Mouse (Mus musculus): ENCODE measurements around the gene Foxl1. TPM values are rescaled to one million over a fixed set of nuclear protein-coding genes. Genes with fewer than 3 reads are reported as not detected.

Gene Foxl1
- polyA plus RNA-seq, 1 experiment from 2014 or later = 0.07 TPM

DNA sequence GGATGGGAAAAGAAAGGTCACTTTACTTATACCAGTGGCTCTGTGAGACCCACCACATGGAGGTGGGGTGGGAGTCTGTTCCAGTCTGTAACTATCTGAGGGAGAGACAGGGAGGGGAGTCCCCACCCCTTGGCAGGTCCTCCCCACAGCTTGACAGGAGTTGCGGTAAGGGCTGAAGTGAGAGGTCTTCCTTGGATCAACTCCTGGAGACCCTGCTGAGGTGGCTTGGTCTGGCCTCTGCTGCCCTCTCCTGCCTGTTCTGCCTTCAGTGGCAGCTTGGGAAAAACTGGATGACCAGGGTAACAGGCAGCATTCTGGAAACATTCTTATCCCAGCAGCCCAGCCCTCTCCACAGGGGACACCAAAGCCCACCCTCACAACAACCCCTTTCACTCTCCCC lies 37.0 kb upstream of the Foxl1 start:
- no peaks in the 10 kb centered on the region for H3K36me3 ChIP-seq (ENCODE audit: control insufficient read depth, insufficient read depth)
- H3K9me3 ChIP-seq (replicated peaks; ENCODE audit: control insufficient read depth, low read length) = no peaks in the 10 kb centered on the region
- no peaks in the 10 kb centered on the region for H3K4me1 ChIP-seq (ENCODE audit: control insufficient read depth, low read depth, low read length)
- H3K4me3 ChIP-seq (ENCODE audit: low read depth, low read length) = no peak overlapping the region
- no peak for ATAC-seq (ENCODE audit: low read depth)
- H3K4me2 ChIP-seq (ENCODE audit: low read depth, low read length) = no peak overlapping the region
- WGBS (ENCODE audit: insufficient replicate concordance) = 11% methylated on average over 1 of the region's 1 CpGs
- H3K9ac ChIP-seq (ENCODE audit: low read depth, low read length) = no peak overlapping the region
- H3K27ac ChIP-seq (ENCODE audit: low read length) = no peak overlapping the region
- peaks cover 73% of the 10 kb centered on the region for H3K27me3 ChIP-seq (ENCODE audit: control insufficient read depth, insufficient read depth, low read depth, low read length)

DNA sequence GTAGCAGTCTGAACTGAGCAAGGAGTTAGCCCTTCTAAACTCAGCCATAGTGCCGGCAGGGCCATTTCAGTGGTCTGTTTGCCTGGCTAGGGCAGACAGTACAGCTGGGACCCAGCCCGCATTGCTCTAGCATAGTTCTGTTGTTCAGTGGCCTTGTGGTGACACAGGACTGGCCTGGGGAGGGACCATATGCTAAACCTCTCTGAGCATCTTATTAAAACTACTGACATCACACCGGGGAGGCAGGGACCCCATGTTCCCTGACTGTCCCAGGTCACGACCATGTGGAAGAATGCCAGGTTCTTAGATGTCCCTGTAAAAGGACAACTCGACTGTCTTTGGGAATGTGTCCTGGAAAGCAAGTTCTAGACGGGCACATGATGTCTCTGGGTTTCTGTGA lies 35.6 kb upstream of the Foxl1 start:
- no peak overlapping the region for H3K4me2 ChIP-seq (ENCODE audit: low read depth, low read length)
- H3K4me1 ChIP-seq (ENCODE audit: control insufficient read depth, low read depth, low read length) = no peaks in the 10 kb centered on the region
- peaks cover 59% of the 10 kb centered on the region for H3K27me3 ChIP-seq (ENCODE audit: control insufficient read depth, insufficient read depth, low read depth, low read length)
- no peak overlapping the region for H3K4me3 ChIP-seq (ENCODE audit: low read depth, low read length)
- H3K9ac ChIP-seq (ENCODE audit: low read depth, low read length) = no peak overlapping the region
- no peaks in the 10 kb centered on the region for H3K9me3 ChIP-seq (replicated peaks; ENCODE audit: control insufficient read depth, low read length)
- ATAC-seq (ENCODE audit: low read depth) = no peak
- WGBS (ENCODE audit: insufficient replicate concordance) = 23% methylated on average over 6 of the region's 6 CpGs
- no peak overlapping the region for H3K27ac ChIP-seq (ENCODE audit: low read length)
- H3K36me3 ChIP-seq (ENCODE audit: control insufficient read depth, insufficient read depth) = no peaks in the 10 kb centered on the region

DNA sequence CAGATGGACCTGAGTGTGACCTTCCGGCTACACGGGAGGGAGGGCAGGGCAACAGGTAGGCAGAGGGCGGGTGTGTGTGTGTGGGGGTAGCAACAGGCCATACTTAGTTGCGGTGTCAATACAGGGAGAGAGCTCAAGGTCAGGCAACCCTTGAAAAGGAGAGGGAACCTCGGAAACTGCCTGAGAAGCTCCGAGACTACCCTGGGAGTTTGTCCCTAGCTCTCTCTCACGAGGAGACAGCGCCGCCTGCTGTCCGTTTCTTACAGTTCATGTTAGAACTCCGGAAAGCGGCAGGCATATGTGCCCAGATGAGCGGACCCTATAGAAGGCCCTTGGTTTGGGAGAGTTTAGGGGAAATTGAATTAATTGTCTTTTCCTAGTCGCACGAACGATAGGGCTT lies 35.1 kb upstream of the Foxl1 start:
- H3K9me3 ChIP-seq (replicated peaks; ENCODE audit: control insufficient read depth, low read length) = no peaks in the 10 kb centered on the region
- H3K9ac ChIP-seq (ENCODE audit: low read depth, low read length) = no peak overlapping the region
- H3K4me2 ChIP-seq (ENCODE audit: low read depth, low read length) = no peak overlapping the region
- WGBS (ENCODE audit: insufficient replicate concordance) = under 1% methylated on average over 16 of the region's 16 CpGs
- H3K4me3 ChIP-seq (ENCODE audit: low read depth, low read length) = no peak overlapping the region
- ATAC-seq (ENCODE audit: low read depth) = no peak; the same call in 1 of the 2 replicates
- no peaks in the 10 kb centered on the region for H3K36me3 ChIP-seq (ENCODE audit: control insufficient read depth, insufficient read depth)
- H3K27ac ChIP-seq (ENCODE audit: low read length) = no peak overlapping the region
- no peaks in the 10 kb centered on the region for H3K4me1 ChIP-seq (ENCODE audit: control insufficient read depth, low read depth, low read length)
- peaks cover 54% of the 10 kb centered on the region for H3K27me3 ChIP-seq (ENCODE audit: control insufficient read depth, insufficient read depth, low read depth, low read length)

DNA sequence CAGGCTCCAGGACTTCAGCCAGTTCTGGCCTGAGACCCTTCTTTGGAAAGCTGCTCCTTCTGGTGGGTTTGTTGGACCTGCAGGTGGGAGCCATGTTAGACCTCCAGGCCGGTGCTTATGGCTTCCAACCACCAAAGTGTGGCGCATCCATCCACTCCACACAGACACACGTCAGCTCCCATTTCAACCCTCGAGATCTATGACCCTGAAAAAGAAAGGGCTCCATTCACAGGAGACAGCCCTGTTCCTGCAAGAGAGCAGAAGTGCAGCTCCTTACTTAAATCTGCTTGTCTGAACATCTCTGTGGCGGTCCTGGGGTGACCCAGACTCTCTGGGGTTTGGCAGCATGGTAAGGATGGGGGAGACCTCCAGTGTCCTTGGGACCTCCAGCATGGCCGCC lies 34.2 kb upstream of the Foxl1 start:
- no peak for ATAC-seq (ENCODE audit: low read depth)
- Histone ChIP-seq H3K27ac (ENCODE audit: low read length) (no peak overlapping the region), H3K4me3 (ENCODE audit: low read depth, low read length) (no peak overlapping the region), H3K4me2 (ENCODE audit: low read depth, low read length) (no peak overlapping the region), H3K9me3 (replicated peaks; ENCODE audit: control insufficient read depth, low read length) (no peaks in the 10 kb centered on the region), H3K9ac (ENCODE audit: low read depth, low read length) (no peak overlapping the region), H3K4me1 (ENCODE audit: control insufficient read depth, low read depth, low read length) (no peaks in the 10 kb centered on the region), H3K36me3 (ENCODE audit: control insufficient read depth, insufficient read depth) (peaks cover 2% of the 10 kb centered on the region), H3K27me3 (ENCODE audit: control insufficient read depth, insufficient read depth, low read depth, low read length) (peaks cover 46% of the 10 kb centered on the region)
- 54% methylated on average over 6 of the region's 6 CpGs for whole genome bisulfite sequencing (ENCODE audit: insufficient replicate concordance)

DNA sequence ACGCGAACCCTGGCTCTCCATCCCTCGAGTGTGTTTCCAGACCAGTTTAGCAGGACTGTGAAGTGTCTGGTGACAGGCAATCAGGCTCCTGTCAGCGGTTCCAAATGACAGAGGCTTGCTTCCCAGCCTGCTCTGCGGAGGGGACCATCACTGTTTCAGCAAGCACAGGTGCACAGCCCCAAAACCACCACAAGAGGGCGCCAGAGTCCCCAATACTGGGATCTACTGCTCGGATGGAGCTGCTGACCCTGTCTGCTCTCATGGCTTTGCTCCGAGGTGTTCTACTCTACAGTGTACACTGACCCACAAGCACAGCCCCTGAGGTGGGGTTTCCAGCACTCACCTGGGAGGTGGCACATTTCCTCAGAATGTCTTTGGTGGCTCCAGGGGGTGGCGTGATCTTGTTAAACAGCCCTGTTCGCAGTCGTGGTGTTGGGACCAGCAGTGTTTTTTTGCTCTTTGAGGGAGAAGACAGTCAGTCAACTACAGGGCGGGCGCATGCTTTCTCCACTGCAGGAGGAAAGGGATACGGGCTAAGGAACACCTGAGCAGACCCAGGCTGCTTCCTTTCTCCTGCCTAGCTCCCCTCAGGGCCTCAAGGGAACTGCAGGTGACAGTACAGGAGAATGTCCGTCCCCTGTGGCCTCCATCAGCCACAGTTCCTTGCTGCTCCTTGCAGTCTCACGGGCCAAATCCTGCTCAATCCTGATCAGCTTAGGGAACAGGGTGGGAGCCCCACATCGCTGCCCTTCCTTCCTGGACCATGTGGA lies 23.5 kb upstream of the Foxl1 start:
- peaks cover 12% of the 10 kb centered on the region for H3K4me1 ChIP-seq (ENCODE audit: control insufficient read depth, low read depth, low read length)
- no peak overlapping the region for H3K4me2 ChIP-seq (ENCODE audit: low read depth, low read length)
- H3K9ac ChIP-seq (ENCODE audit: low read depth, low read length) = no peak overlapping the region
- 50% methylated on average over 17 of the region's 17 CpGs for WGBS (ENCODE audit: insufficient replicate concordance)
- no peaks in the 10 kb centered on the region for H3K9me3 ChIP-seq (replicated peaks; ENCODE audit: control insufficient read depth, low read length)
- ATAC-seq (ENCODE audit: low read depth) = no peak
- no peak overlapping the region for H3K27ac ChIP-seq (ENCODE audit: low read length)
- peaks cover 13% of the 10 kb centered on the region for H3K36me3 ChIP-seq (ENCODE audit: control insufficient read depth, insufficient read depth)
- no peak overlapping the region for H3K4me3 ChIP-seq (ENCODE audit: low read depth, low read length)
- H3K27me3 ChIP-seq (ENCODE audit: control insufficient read depth, insufficient read depth, low read depth, low read length) = no peaks in the 10 kb centered on the region

DNA sequence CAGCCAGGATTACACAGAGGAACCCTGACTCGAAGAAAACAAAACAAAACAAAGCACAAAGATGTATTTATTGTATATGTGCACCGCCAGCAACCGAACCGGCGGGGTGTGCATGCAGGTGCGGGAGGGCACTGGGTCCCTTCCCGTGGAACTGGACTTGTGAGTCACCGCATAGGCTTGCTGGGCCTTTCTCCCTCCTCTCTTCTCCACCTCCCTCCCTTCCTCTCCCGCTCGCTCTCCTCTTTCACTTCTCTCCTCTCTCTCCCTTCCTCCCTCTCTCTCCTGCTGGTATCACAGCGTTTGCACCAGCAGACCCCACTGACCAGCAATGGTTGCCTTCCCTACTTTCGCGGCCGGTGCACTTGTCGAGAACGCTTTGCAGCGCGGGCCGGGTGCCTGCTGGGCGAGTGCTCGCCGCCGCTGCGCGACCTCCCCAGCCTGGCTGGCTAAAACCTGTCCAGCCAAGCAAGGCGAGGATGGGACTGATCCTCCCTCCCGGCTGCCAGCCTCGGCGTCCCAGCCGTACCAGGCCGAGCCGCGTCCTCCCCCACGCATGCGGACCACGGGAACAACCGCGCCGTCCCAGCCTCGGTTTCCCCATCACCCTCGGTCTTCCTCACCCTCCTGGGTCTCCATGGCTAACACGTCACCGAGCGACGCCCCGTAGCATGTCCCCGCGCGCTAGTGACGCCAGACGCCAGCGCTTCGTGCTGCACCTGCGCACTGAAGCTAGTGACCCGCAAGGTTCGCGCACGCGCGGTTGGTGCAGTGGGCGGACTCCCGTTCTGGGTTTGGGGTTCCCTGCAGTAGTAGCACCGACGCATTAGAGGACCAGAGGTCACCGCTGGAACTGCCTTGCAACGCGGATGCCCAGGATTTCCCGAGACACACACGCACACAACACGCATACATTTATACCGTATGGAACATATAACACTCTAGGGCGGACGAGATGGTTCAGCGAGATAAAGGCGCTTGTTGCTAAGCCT lies 19.8 kb upstream of the Foxl1 start, which contains the start of gene Mthfsd:
Gene Mthfsd (minus strand): TSS at position 725 of the 989 bp plus-strand sequence.
- WGBS (ENCODE audit: insufficient replicate concordance) = 1% methylated on average over 75 of the region's 75 CpGs
- Histone ChIP-seq H3K27ac (ENCODE audit: low read length) (peak within 1 kb of the TSS; percentile 53; the same call in 1 of the 2 replicates), H3K9me3 (replicated peaks; ENCODE audit: control insufficient read depth, low read length) (no peaks in the 10 kb centered on the region), H3K4me3 (ENCODE audit: low read depth, low read length) (peak within 1 kb of the TSS; percentile 87), H3K4me2 (ENCODE audit: low read depth, low read length) (peak within 1 kb of the TSS; percentile 84), H3K27me3 (ENCODE audit: control insufficient read depth, insufficient read depth, low read depth, low read length) (no peaks in the 10 kb centered on the region; the same call in 1 of the 2 replicates), H3K36me3 (ENCODE audit: control insufficient read depth, insufficient read depth) (0 out of 2 replicates have a peak, but pooled peaks cover under 1% of the 10 kb centered on the region), H3K9ac (ENCODE audit: low read depth, low read length) (peak within 1 kb of the TSS; percentile 82), H3K4me1 (ENCODE audit: control insufficient read depth, low read depth, low read length) (peaks cover 12% of the 10 kb centered on the region)
- peak; percentile 96 for ATAC-seq (ENCODE audit: low read depth)

DNA sequence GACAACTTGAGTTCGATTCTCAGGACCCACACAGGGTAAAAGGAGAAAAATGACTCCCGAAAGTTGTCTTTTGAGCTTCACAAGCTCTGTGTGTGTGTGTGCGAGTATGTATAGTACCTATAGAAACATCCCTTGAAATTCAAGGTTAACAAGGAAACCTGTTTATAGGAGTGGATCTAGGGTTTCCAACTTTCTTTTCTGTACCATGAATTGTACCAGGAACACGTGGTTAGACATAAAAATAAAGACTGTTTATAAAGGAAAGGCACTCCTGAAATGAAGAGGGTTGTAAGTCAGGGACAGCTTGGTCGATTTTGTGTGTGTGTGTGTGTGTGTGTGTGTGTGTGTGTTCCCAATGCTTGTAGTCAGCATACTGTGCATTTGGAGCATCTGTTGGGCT lies 19.1 kb upstream of the Foxl1 start:
- WGBS (ENCODE audit: insufficient replicate concordance) = 6% methylated on average over 5 of the region's 5 CpGs
- Histone ChIP-seq H3K9me3 (replicated peaks; ENCODE audit: control insufficient read depth, low read length) (no peaks in the 10 kb centered on the region), H3K36me3 (ENCODE audit: control insufficient read depth, insufficient read depth) (no peaks in the 10 kb centered on the region), H3K9ac (ENCODE audit: low read depth, low read length) (peak overlapping the region; percentile 82), H3K4me3 (ENCODE audit: low read depth, low read length) (peak overlapping the region; percentile 87), H3K4me2 (ENCODE audit: low read depth, low read length) (peak overlapping the region; percentile 84), H3K4me1 (ENCODE audit: control insufficient read depth, low read depth, low read length) (peaks cover 12% of the 10 kb centered on the region), H3K27me3 (ENCODE audit: control insufficient read depth, insufficient read depth, low read depth, low read length) (peaks cover 3% of the 10 kb centered on the region), H3K27ac (ENCODE audit: low read length) (no peak overlapping the region)
- ATAC-seq (ENCODE audit: low read depth) = no peak

DNA sequence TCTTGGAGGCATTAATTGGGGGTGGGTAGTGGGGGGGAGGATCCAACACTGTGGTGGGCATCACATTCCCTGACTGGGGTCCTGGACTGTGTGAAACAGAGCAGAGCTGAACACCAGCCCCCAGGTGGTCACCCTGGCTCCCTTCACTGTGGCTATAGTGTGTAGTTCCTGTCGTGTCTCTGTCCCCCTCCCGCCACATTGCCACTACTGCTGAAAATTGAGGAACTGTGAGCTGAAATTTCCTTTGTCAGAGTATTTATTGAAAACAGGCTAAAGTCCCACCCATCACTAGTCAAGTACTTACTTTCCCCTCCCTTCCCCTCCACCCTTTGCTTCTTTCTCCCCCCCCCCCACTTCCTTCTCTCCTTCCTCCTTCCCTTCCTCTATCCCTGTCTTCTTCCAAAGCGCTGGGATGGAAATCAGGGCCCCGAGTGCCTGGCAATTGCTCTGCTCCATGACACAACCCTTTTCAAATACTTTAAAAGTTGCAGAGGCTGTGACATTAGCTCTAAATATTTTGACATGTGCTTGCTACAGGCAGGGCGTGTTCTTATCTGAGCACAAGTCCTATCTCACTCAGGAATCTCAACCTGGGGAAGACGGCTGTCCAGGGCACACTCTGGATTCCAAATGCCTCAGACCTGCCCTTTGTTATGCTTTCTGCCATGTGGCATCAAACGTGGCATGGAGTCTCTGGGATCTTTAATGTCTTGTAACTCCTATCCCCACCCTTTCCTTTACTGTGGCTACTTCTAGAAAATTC lies 16.4 kb upstream of the Foxl1 start:
- no peak overlapping the region for H3K4me2 ChIP-seq (ENCODE audit: low read depth, low read length)
- H3K9me3 ChIP-seq (replicated peaks; ENCODE audit: control insufficient read depth, low read length) = no peaks in the 10 kb centered on the region
- H3K4me3 ChIP-seq (ENCODE audit: low read depth, low read length) = no peak overlapping the region
- peaks cover 30% of the 10 kb centered on the region for H3K27me3 ChIP-seq (ENCODE audit: control insufficient read depth, insufficient read depth, low read depth, low read length)
- H3K4me1 ChIP-seq (ENCODE audit: control insufficient read depth, low read depth, low read length) = peaks cover 12% of the 10 kb centered on the region
- no peak overlapping the region for H3K27ac ChIP-seq (ENCODE audit: low read length)
- H3K9ac ChIP-seq (ENCODE audit: low read depth, low read length) = no peak overlapping the region
- ATAC-seq (ENCODE audit: low read depth) = no peak
- no peaks in the 10 kb centered on the region for H3K36me3 ChIP-seq (ENCODE audit: control insufficient read depth, insufficient read depth)
- WGBS (ENCODE audit: insufficient replicate concordance) = 19% methylated on average over 7 of the region's 7 CpGs
